Mouse (Mus musculus) ovary, adult 10 weeks (tissue): ENCODE results near the gene Tnfrsf17. TPM values are rescaled to one million over a fixed set of nuclear protein-coding genes. Genes with fewer than 3 reads are reported as not detected.

Experiments
- polyA plus RNA-seq: library from polyadenylated mRNA; stranded (reverse); fragments of 350-450 nt; fragmentation: Illumina TruSeq; extraction: RNeasy Lipid Tissue Mini Kit (QIAGEN cat#74804); gene quantifications from one replicate; pipeline ENCODE4 v1.2.3, GENCODE M21; 2014

The Tnfrsf17 gene
- polyA plus RNA-seq: not detected

DNA sequence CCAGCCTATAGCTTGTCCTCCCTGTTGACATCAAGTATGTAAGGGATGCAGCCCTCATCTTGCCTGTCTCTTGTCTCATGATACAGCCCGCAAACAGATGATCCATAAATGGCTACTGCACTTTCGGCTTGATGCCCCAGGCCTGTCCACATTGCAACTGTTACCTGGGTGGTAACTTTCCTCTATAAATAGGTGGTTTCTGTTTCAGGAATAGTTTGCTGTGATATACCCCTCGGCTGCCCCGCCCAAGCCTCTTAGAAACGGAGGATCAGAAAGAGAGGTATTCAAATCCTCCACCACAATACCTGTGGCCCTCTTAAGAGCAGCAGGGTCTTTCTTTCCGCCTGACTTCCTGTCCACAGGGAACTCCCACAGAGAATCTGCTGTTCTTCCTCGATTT lies at the start of gene Tnfrsf17:
Tnfrsf17 (plus strand) TSS at position 301 of the 400 bp plus-strand sequence.

DNA sequence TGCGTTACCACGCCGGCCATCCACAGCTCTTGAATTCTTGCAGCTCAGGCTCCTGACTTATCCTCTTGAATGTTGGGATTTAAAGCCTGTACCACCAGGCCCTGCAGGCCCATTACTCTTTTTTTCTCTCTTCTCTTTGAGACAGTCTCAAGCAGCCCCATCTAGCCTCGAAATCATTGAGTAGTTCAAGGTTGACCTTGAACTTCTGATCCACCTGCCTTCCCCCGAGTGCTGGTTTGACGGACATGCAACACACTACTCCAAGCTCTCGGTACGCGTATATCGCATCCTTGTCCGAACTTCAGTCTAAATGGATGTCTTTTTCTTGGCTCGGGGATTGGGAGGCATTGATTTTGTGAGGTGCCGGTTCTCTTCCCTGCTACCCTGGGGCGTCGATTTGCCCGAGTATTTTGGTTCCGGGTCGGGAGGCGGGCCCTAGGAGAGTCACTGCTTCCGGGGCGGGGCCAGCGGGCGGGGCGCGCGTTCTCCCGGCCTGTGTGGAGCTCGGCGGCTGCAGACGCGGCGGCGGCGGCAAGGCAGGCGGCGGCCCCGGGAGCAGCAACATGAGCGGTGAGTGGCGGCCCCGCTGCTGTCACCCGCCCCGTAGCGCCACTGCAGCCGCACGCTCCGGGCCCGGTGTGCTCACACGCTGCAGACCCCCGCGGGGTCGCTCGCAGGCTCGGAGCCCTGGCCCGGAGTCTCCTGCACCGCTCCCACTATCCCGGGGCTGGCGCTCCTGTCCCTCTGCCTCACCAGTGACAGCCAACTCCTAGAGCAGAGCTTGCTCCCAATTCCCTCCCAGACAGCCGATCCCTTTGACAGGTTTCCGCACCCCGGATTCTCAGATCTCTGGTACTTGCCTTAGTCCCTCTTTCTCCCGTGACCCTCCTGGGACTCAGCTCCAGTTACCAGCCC lies 9.1 kb downstream of the Tnfrsf17 start, which contains the start of gene Snx29:
Snx29 (plus strand) TSS at position 500 of the 915 bp plus-strand sequence.

Other genes starting within 250 kb of the Tnfrsf17 start
- 55.6 TPM for gene Litaf, start 247.7 kb upstream of the Tnfrsf17 start, polyA plus RNA-seq
- gene Txndc11, start 179.2 kb upstream of the Tnfrsf17 start, polyA plus RNA-seq: 27.9 TPM
- 137 TPM for gene Zc3h7a, start 137.4 kb upstream of the Tnfrsf17 start, polyA plus RNA-seq
- gene Rsl1d1, start 110.5 kb upstream of the Tnfrsf17 start, polyA plus RNA-seq: 375 TPM
- 586 TPM for gene Gspt1, start 59.5 kb upstream of the Tnfrsf17 start, polyA plus RNA-seq
- 1.7 TPM for gene Snx29, start 9.1 kb downstream of the Tnfrsf17 start, polyA plus RNA-seq